Mouse (Mus musculus) intestine, embryonic 14.5 days (tissue): Measurements from ENCODE around the gene Tgm3. TPM values are rescaled to one million over a fixed set of nuclear protein-coding genes. Genes with fewer than 3 reads are reported as not detected.

Experiments
- ATAC-seq: fragments of 200-750 bp; cut with Nextera tagmentation; replicated peaks from 2 replicates; pipeline ENCODE4 v1.8.0; 2017; ENCODE audit warnings: low read depth, moderate number of reproducible peaks, moderate TSS enrichment, moderate library complexity; ENCODE audit not compliant: low FRiP score, low TSS enrichment
- DNase-seq: peaks from one replicate; pipeline ENCODE4 v3.0.0-alpha.2; 2018; ENCODE audit warnings: low spot score
- H3K27ac ChIP-seq: fragments of 300-500 bp; sonication (generic); 2 replicates; pipeline ENCODE4 v1.5.1; 2014; ENCODE audit warnings: low read depth, mild to moderate bottlenecking, control low read depth
- H3K27me3 ChIP-seq: fragments of 300-500 bp; sonication (generic); replicated peaks from 2 replicates; pipeline ENCODE4 v1.6.1; 2014; ENCODE audit warnings: low read length, control low read depth; ENCODE audit not compliant: control insufficient read depth, insufficient read depth
- H3K36me3 ChIP-seq: fragments of 300-500 bp; sonication (generic); 2 replicates; pipeline ENCODE4 v1.6.1; 2014; ENCODE audit warnings: low read length, control low read depth; ENCODE audit not compliant: control insufficient read depth, insufficient read depth
- H3K4me1 ChIP-seq: fragments of 300-500 bp; sonication (generic); replicated peaks from 2 replicates; pipeline ENCODE4 v1.6.1; 2014; ENCODE audit warnings: low read length, control low read depth, mixed read lengths; ENCODE audit not compliant: control insufficient read depth, insufficient read depth
- H3K4me2 ChIP-seq: fragments of 300-500 bp; sonication (generic); 2 replicates; pipeline ENCODE4 v1.6.1; 2014; ENCODE audit warnings: low read length
- H3K4me3 ChIP-seq: fragments of 300-500 bp; sonication (generic); 2 replicates; pipeline ENCODE4 v1.5.1; 2014; ENCODE audit warnings: low read depth, low read length, control low read depth, mixed read lengths
- H3K9ac ChIP-seq: fragments of 300-500 bp; sonication (generic); 2 replicates; pipeline ENCODE4 v1.6.1; 2014; ENCODE audit warnings: mild to moderate bottlenecking, low read length
- H3K9me3 ChIP-seq: fragments of 300-500 bp; sonication (generic); 2 replicates; pipeline ENCODE4 v1.6.1; 2016; ENCODE audit warnings: low read length, control low read depth; ENCODE audit not compliant: control insufficient read depth
- WGBS: fragments of 180-500 bp; shearing (Covaris S2); extraction: QIAGEN DNeasy Blood & Tissue Kit; methylation state at CpG from one replicate; pipeline ENCODE4 v1.1.7; 2014; 5-methylcytosine and 5-hydroxymethylcytosine counted together
- polyA plus RNA-seq: library from polyadenylated mRNA; unstranded; fragments of >200 nt; fragmentation: Nextera tagmentation; extraction: Ambion mirVana; gene quantifications from 2 replicates; pipeline ENCODE4 v1.2.1, GENCODE M21; 2014

The Tgm3 gene
- polyA plus RNA-seq, 1 experiment from 2014 or later: not detected

DNA sequence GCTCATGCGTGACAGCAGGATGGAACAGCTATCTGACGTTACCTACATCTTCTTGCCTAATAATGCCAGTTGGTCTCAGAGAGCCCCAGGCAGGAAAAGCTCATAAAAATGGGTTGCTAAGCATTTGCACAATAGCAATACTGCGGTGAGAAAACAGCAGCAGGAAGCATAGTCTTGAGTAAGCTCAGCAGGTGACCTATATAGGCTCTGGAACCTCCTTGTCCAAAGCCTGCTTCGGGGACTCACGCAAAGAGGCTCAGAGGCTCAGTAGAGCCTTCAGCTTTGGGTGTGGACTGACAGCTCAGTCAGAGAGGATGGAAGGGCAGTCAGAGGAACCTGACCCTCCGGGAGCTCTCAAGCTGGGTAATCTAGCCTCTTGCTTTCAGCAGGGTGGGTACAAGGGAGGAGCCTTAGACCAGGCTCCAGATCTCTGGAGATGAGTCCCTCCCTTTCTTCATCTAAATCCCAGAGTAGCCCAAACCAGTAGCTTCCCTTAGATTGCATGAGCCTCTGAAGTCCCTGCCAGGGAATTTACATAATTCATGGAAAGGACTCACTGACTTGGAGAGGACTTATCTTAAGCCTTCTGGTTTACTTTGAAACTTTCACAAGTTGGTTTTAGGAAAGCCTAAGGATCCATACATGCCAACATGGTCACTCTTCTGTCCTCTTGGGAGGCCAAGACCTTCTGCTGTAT is 28.2 kb downstream of the Tgm3 start:
- 78% methylated on average over 6 of the region's 6 CpGs for WGBS
- no peaks in the 10 kb centered on the region for H3K9me3 ChIP-seq
- ATAC-seq (no peak), DNase-seq (no peak)
- H3K36me3 ChIP-seq: no peaks in the 10 kb centered on the region
- no peak overlapping the region for H3K9ac ChIP-seq
- no peak overlapping the region for H3K4me2 ChIP-seq
- H3K27ac ChIP-seq: no peak overlapping the region
- no peak overlapping the region for H3K4me3 ChIP-seq
- no peaks in the 10 kb centered on the region for H3K4me1 ChIP-seq
- H3K27me3 ChIP-seq: no peaks in the 10 kb centered on the region

DNA sequence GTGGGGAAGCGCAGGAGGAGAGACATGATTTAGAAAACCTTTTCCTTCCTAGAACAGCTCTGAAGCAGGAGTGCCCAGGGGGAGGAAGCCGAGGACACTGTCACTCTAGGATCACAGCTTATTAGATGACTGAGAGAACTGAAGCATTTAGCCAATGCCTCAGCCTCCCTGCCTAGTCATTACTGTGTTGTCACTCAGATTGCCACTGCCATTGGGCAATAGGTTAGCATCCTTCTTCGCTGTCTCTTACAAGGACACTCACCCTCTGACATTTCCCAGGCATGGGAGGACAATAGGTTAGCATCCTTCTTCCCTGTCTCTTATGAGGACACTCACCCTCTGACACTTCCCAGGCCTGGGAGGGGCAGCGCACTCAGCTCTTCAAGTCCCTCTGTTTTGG is 31.7 kb downstream of the Tgm3 start:
- Histone ChIP-seq H3K27me3 (no peaks in the 10 kb centered on the region), H3K9ac (no peak overlapping the region), H3K4me2 (no peak overlapping the region), H3K4me1 (no peaks in the 10 kb centered on the region), H3K9me3 (no peaks in the 10 kb centered on the region), H3K36me3 (no peaks in the 10 kb centered on the region), H3K27ac (no peak overlapping the region), H3K4me3 (no peak overlapping the region)
- 70% methylated on average over 4 of the region's 4 CpGs for WGBS
- DNase-seq (peak; percentile 16), ATAC-seq (no peak)

DNA sequence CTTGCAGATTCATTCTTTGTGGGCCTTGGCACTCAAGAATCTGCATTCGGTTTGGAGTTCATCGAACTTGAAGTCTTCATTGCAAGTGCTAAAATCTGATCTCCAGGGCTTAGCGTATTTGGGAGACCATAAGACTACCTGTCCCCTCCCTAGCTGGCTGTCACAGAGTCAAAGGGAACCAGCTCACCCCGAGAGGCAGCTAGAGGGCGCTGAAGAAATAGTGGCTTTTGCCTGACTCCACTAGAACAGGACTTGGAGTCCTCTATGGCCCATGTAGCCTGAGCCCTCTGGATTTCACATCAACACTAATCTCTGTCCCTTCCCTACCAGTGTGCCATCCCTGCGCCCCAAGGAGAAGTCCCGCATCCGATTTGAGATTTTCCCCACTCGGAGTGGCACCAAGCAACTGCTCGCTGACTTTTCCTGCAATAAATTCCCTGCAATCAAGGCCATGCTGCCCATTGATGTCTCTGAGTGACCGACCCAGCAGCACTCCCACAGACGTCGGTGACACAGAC is 35.8 kb downstream of the Tgm3 start:
- H3K4me2 ChIP-seq: no peak overlapping the region
- H3K27me3 ChIP-seq: no peaks in the 10 kb centered on the region
- H3K9me3 ChIP-seq: no peaks in the 10 kb centered on the region
- WGBS: 73% methylated on average over 13 of the region's 13 CpGs
- H3K4me1 ChIP-seq: no peaks in the 10 kb centered on the region
- DNase-seq: peak; percentile 48
- H3K36me3 ChIP-seq: no peaks in the 10 kb centered on the region
- H3K4me3 ChIP-seq: no peak overlapping the region
- H3K27ac ChIP-seq: no peak overlapping the region
- no peak for ATAC-seq
- no peak overlapping the region for H3K9ac ChIP-seq

DNA sequence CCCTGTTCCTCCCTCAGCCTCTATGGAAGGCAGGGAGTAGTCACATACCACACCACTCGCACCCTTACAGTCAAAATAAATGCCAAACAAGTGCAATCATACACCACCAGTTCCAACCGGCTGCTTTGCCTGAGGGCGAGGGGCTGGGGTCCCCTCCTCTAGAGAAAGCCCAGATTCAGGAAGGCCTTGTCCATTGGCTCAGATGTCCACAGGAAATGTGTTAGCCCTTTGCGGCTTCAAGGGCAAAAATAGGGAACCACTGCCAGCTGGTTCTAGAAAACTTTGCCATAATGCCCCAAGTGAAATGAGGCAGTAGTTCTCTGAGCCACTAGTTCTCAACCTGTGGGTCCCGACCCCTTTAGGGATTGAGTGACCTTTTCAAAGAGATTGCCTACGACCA is 36.6 kb downstream of the Tgm3 start:
- Histone ChIP-seq H3K9me3 (no peaks in the 10 kb centered on the region), H3K4me3 (no peak overlapping the region), H3K27ac (no peak overlapping the region), H3K4me1 (no peaks in the 10 kb centered on the region), H3K27me3 (no peaks in the 10 kb centered on the region), H3K4me2 (no peak overlapping the region), H3K9ac (no peak overlapping the region), H3K36me3 (no peaks in the 10 kb centered on the region)
- DNase-seq: peak; percentile 41
- ATAC-seq: no peak
- WGBS: 74% methylated on average over 6 of the region's 6 CpGs

DNA sequence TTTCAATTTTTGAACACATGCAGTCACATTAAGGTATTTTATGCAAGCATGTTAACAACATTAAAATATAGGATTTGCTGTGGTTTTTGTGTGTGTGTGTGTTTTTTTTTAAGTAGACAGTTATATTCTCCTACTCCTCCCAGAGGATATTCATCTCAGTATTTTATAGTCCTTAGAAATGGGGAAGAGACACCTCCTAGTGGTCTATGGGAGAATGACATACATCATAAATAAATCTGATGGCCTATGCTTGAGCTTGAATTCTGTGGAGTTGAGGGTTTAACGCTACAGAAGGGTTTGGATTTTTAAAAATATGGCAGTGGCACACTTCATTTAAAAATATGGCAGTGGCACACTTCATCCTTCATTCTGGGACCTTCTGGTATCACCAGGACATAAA is 46.0 kb downstream of the Tgm3 start:
- no peaks in the 10 kb centered on the region for H3K27me3 ChIP-seq
- WGBS: 53% methylated on average over 1 of the region's 1 CpGs
- no peaks in the 10 kb centered on the region for H3K9me3 ChIP-seq
- ATAC-seq (no peak), DNase-seq (no peak)
- no peak overlapping the region for H3K27ac ChIP-seq
- no peak overlapping the region for H3K9ac ChIP-seq
- H3K36me3 ChIP-seq: no peaks in the 10 kb centered on the region
- no peak overlapping the region for H3K4me3 ChIP-seq
- H3K4me1 ChIP-seq: no peaks in the 10 kb centered on the region
- H3K4me2 ChIP-seq: no peak overlapping the region

DNA sequence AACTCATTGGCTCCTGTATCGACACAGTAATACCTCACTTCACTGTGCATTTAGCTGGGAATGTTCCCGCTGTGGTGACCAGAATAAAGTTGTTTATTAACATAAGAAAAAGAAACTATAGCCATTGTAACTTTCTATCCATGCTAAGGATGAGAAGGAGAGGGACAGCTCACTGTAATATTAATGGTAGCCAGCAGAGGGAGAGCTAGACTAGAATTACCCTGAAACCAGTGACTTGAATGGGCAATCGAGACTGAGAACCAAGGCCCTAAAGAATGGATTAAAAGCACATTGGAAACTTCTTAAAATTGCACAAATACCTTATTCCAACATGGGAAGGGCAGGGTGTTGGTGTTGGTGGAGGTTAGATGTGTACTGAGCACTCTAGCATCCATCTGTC is 56.1 kb downstream of the Tgm3 start:
- H3K36me3 ChIP-seq: no peaks in the 10 kb centered on the region
- no peak for ATAC-seq
- 29% methylated on average over 3 of the region's 3 CpGs for WGBS
- no peak for DNase-seq
- no peaks in the 10 kb centered on the region for H3K4me1 ChIP-seq
- no peak overlapping the region for H3K9ac ChIP-seq
- no peak overlapping the region for H3K4me3 ChIP-seq
- 0 out of 2 replicates have a peak, but pooled peaks cover 2% of the 10 kb centered on the region for H3K9me3 ChIP-seq
- no peaks in the 10 kb centered on the region for H3K27me3 ChIP-seq
- H3K27ac ChIP-seq: no peak overlapping the region
- H3K4me2 ChIP-seq: no peak overlapping the region

DNA sequence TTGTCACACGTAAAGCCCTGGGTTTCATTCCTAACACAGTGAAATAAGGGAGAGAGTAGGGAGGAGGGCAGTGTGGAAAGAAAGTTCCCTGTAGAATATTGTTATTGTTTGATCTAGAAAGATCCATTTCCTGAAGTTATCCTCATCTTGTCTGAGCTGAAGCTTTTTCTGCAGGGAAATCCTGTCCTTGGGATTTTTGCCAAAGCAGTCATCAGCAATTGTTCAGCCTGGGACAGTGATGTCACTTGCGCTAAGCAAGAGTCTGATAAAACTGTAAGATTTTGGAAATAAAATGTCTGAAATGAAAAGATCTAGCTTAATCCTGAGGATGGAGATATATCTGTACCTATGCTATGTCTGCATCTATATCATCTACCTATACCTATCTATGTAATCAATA is 58.2 kb downstream of the Tgm3 start:
- H3K27me3 ChIP-seq: no peaks in the 10 kb centered on the region
- DNase-seq (no peak), ATAC-seq (no peak)
- 77% methylated on average over 2 of the region's 2 CpGs for WGBS
- no peaks in the 10 kb centered on the region for H3K4me1 ChIP-seq
- H3K4me2 ChIP-seq: no peak overlapping the region
- H3K9ac ChIP-seq: no peak overlapping the region
- no peak overlapping the region for H3K27ac ChIP-seq
- H3K9me3 ChIP-seq: 0 out of 2 replicates have a peak, but pooled peaks cover 2% of the 10 kb centered on the region
- no peak overlapping the region for H3K4me3 ChIP-seq
- no peaks in the 10 kb centered on the region for H3K36me3 ChIP-seq
